Mouse (Mus musculus): ENCODE measurements around the gene Svs5.

GRCm38 (mm10) chr2:164371371-164371770 lies 38.8 kb downstream of the Svs5 start:
- no peak for TF ChIP-seq POLR2A (IDR thresholded peaks at IDR 0.05; ENCODE audit: low read depth, low read length)
- no peak for TF ChIP-seq CTCF (IDR thresholded peaks at IDR 0.05; ENCODE audit: extremely low read depth, insufficient read length, insufficient replicate concordance, low read depth, low read length)
